Mouse (Mus musculus): ENCODE results near the gene Gm10639. TPM values are rescaled to one million over a fixed set of nuclear protein-coding genes. Genes with fewer than 3 reads are reported as not detected.
"Not testable (repeated sequence)": the region's sequence is repeated elsewhere in the genome, so short reads cannot be mapped to it uniquely, and the experiment has no call there.

Gm10639 gene
- polyA plus RNA-seq, 1 experiment from 2014 or later, result not detected

DNA sequence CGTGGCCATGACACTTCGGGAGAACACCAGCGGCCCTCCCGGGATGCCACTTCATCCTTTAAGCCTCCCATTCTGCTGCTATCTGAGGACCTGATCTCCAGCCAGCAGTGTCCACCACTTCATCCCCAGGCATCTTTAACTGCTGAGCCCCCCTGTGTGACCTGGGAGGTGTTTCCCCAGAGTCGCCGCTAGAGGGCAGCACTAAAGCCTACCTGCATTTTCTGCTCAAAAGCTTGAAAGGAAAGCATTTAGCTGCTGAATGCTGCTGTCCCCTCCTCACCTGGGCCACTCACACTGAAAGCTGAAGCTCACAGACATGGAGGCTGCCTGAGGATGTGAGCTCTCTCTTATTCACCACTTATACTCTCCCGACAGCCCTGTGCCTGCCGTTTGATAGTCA, 50.6 kb downstream of the Gm10639 start:
- H3K4me3 ChIP-seq (ENCODE audit: low read depth, low read length); H3K36me3 ChIP-seq (replicated peaks; ENCODE audit: insufficient read depth, low read length); H3K27me3 ChIP-seq (ENCODE audit: insufficient read depth, low read length); ATAC-seq; H3K4me1 ChIP-seq (ENCODE audit: insufficient read depth); H3K27ac ChIP-seq (ENCODE audit: low read depth); H3K9ac ChIP-seq (replicated peaks); H3K9me3 ChIP-seq (ENCODE audit: low read length); H3K4me2 ChIP-seq (ENCODE audit: low read depth, low read length): not testable (repeated sequence)
- TF ChIP-seq CTCF (IDR thresholded peaks at IDR 0.05; ENCODE audit: low read depth), result peak; percentile 82
- peak; percentile 58 for DNase-seq
- 17% methylated on average over 8 of the region's 8 CpGs for WGBS (ENCODE audit: insufficient replicate concordance)

DNA sequence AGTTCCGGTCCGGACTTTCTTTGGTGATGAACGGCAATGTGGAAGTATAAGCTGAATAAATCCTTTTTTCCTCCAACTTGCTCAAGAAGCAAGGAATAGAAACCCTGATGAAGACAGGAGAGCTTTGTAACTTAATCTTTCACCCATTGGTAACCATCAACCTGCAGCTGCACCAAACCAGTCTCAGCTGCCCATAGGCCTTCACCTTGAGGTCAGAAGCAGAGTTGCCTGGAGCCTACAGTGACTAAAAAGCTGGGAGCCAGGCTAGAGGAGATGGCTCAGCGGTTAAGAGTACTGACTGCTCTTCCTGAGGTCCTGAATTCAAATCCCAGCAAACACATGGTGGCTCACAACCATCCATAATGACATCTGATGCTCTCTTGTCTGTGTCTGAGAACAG, 52.8 kb downstream of the Gm10639 start:
- H3K27me3 ChIP-seq (ENCODE audit: insufficient read depth, low read length); H3K9me3 ChIP-seq (ENCODE audit: low read length); H3K4me2 ChIP-seq (ENCODE audit: low read depth, low read length); H3K4me1 ChIP-seq (ENCODE audit: insufficient read depth); H3K4me3 ChIP-seq (ENCODE audit: low read depth, low read length); ATAC-seq; DNase-seq; H3K9ac ChIP-seq (replicated peaks); H3K36me3 ChIP-seq (replicated peaks; ENCODE audit: insufficient read depth, low read length); H3K27ac ChIP-seq (ENCODE audit: low read depth): not testable (repeated sequence)
- 74% methylated on average over 4 of the region's 4 CpGs for WGBS (ENCODE audit: insufficient replicate concordance)

DNA sequence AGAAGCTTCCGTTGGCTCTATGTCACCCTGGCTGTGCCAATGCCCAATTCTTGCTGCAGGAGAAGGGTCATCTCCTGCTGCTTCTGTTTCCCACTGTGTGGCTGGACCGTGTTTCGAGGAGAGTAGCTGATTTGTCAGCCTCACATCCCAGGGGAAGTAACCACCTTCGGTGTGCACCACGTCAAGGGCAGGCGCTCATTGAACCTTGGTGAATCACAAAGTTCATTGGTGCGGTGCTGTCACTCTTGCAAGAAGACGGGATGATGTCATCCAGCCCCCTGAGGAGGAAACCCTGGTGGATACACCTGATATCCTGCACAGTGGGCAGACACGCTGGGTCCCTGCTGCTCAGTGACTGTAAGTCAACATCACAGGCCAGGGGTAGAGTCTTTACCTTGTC, 53.3 kb downstream of the Gm10639 start:
- 78% methylated on average over 9 of the region's 9 CpGs for WGBS (ENCODE audit: insufficient replicate concordance)
- not testable (repeated sequence) for ATAC-seq

DNA sequence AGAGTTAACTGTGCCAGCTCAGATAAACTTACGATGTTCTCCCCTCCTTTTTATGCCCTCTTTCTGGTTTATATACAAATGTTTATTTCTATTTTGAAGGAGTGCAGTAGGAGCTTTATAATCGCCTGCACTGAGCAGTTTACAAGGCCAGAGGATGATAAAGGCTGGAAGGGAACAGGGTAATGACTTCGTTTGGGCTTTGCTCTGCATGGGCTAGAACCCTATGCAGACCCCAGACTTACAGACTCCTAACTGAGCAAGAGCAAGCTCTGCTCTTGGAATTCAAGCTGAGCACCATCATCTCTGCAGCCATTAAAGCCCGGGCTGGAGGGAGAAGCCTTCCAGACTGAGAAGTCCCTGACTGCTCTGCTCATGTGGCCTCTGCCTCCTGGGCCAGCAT, 55.5 kb downstream of the Gm10639 start:
- not testable (repeated sequence) for H3K4me2 ChIP-seq (ENCODE audit: low read depth, low read length); H3K4me1 ChIP-seq (ENCODE audit: insufficient read depth); H3K4me3 ChIP-seq (ENCODE audit: low read depth, low read length); H3K36me3 ChIP-seq (replicated peaks; ENCODE audit: insufficient read depth, low read length); H3K27me3 ChIP-seq (ENCODE audit: insufficient read depth, low read length); DNase-seq; H3K27ac ChIP-seq (ENCODE audit: low read depth); ATAC-seq; H3K9ac ChIP-seq (replicated peaks); H3K9me3 ChIP-seq (ENCODE audit: low read length)
- 44% methylated on average over 4 of the region's 4 CpGs for WGBS (ENCODE audit: insufficient replicate concordance)

More for the DNA sequence above, 53.3 kb downstream of the Gm10639 start:
- H3K4me1 ChIP-seq (ENCODE audit: insufficient read depth); H3K36me3 ChIP-seq (replicated peaks; ENCODE audit: insufficient read depth, low read length); DNase-seq; H3K4me2 ChIP-seq (ENCODE audit: low read depth, low read length); H3K4me3 ChIP-seq (ENCODE audit: low read depth, low read length); H3K9me3 ChIP-seq (ENCODE audit: low read length); H3K27ac ChIP-seq (ENCODE audit: low read depth); H3K27me3 ChIP-seq (ENCODE audit: insufficient read depth, low read length); H3K9ac ChIP-seq (replicated peaks): not testable (repeated sequence)

DNA sequence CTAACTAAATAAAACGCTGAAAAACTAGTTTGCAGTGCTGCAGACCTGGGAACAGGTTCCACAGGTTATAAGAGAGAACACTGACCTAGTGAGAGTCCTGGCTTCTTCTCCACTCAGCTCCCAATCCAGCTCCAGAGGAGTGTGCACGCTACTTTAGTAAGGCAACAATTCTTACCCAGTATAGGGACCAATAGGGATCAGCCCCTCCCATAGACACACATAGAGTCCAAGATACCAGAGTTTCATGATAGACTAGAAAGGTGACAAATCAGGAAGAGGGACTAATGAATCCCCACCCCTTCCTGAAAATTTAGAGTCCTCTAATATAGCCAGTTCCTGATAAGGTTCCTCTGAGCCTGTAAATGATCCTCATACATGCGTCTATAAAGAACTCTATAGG, 57.3 kb downstream of the Gm10639 start:
- WGBS (ENCODE audit: insufficient replicate concordance), result 45% methylated on average over 3 of the region's 3 CpGs
- H3K4me2 ChIP-seq (ENCODE audit: low read depth, low read length), result no peak overlapping the region
- no peak for ATAC-seq

DNA sequence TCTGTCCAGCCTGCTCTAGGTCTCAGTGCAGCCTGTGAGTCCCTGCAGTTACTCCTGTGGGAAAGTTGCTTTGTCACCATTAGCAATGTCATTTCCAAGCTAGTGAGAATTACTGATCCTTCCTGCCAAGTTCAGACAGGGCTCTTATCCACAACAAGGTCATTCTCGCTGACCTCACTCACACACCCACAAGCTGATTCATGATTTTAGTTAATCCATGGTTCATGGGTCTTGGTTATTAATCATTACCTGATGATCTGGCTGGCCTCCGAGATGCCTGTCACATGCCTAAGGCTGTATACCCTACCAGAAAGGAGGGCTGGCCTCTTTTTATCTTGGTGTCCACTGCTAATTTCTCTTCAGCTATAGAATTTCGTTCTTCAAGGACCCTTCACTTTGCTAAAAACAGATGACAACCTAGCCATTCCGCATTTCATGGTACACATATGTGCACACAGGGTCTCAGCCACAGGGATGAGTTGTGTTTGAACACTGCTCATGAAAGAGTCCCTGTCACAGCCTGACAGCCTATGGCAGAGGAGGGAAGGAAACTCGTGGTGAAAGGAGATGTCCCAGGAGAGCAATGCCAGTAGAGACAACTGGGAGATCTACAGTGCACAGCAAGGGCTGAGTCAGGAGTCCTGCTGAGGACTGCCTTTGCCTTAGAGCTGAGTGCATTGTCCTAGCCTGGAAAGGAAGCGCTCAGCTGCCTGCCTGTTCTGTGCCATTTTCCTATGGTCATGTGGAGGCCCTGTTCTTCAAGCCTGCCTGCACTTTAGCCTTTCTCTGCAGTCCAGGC, 58.7 kb downstream of the Gm10639 start:
- H3K4me2 ChIP-seq (ENCODE audit: low read depth, low read length); H3K9ac ChIP-seq (replicated peaks); H3K9me3 ChIP-seq (ENCODE audit: low read length); H3K36me3 ChIP-seq (replicated peaks; ENCODE audit: insufficient read depth, low read length); H3K27me3 ChIP-seq (ENCODE audit: insufficient read depth, low read length); H3K4me3 ChIP-seq (ENCODE audit: low read depth, low read length); DNase-seq; H3K4me1 ChIP-seq (ENCODE audit: insufficient read depth); H3K27ac ChIP-seq (ENCODE audit: low read depth): not testable (repeated sequence)
- WGBS (ENCODE audit: insufficient replicate concordance), result 50% methylated on average over 6 of the region's 6 CpGs
- ATAC-seq, result peak; percentile 88

More for the DNA sequence above, 57.3 kb downstream of the Gm10639 start:
- no peak for TF ChIP-seq EP300 (IDR thresholded peaks at IDR 0.05; ENCODE audit: low read depth)
- no peak for TF ChIP-seq CTCF (IDR thresholded peaks at IDR 0.05; ENCODE audit: low read depth)
- H3K27me3 ChIP-seq (ENCODE audit: insufficient read depth, low read length), result no peaks in the 10 kb centered on the region
- H3K9ac ChIP-seq (replicated peaks), result no peak overlapping the region
- DNase-seq, result no peak
- no peaks in the 10 kb centered on the region for H3K36me3 ChIP-seq (replicated peaks; ENCODE audit: insufficient read depth, low read length)
- H3K27ac ChIP-seq (ENCODE audit: low read depth), result no peak overlapping the region
- H3K4me1 ChIP-seq (ENCODE audit: insufficient read depth), result no peaks in the 10 kb centered on the region
- H3K9me3 ChIP-seq (ENCODE audit: low read length), result no peaks in the 10 kb centered on the region
- H3K4me3 ChIP-seq (ENCODE audit: low read depth, low read length), result no peak overlapping the region

DNA sequence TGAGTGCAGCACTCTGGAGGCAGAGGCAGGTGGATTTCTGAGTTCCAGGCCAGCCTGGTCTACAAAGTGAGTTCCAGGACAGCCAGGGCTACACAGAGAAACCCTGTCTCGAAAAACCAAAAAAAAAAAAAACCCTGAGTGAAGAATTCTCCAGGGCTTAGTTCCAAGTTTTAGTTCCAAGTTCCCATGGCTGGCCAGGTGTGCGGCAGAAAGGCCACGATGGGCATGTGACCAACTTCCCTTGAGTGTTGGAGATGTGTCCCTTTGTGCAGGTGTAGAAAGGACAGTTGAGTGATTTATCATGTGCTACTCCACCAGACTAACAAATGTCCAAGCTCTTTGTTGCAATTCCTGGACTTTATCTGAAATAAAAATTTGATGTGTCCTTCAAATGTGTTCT, 59.4 kb downstream of the Gm10639 start:
- DNase-seq; H3K4me2 ChIP-seq (ENCODE audit: low read depth, low read length); H3K4me1 ChIP-seq (ENCODE audit: insufficient read depth); H3K36me3 ChIP-seq (replicated peaks; ENCODE audit: insufficient read depth, low read length); H3K27ac ChIP-seq (ENCODE audit: low read depth); ATAC-seq; H3K4me3 ChIP-seq (ENCODE audit: low read depth, low read length); H3K27me3 ChIP-seq (ENCODE audit: insufficient read depth, low read length); H3K9me3 ChIP-seq (ENCODE audit: low read length); H3K9ac ChIP-seq (replicated peaks): not testable (repeated sequence)
- WGBS (ENCODE audit: insufficient replicate concordance), result 79% methylated on average over 3 of the region's 3 CpGs

DNA sequence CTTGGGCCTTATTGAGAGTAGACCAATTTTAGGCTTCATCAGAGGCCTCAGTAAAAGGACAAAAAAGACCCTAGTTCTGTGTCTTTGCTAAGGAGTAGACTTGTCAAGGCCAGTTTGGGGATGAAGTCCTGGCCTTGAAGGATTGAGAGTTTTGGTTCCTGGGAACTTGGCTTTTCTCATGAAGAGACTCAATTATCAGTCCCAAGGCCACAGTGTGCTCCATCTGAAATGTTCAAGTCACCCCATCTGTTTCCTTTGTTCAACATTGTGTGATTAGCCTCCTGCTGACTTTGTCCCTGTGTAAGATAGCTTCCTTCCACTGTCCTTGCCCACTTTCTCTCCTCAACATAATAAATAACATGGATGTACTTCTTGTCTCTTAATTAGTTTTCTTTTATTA, 60.3 kb downstream of the Gm10639 start:
- not testable (repeated sequence) for ATAC-seq; DNase-seq; H3K4me2 ChIP-seq (ENCODE audit: low read depth, low read length); H3K27me3 ChIP-seq (ENCODE audit: insufficient read depth, low read length); H3K27ac ChIP-seq (ENCODE audit: low read depth); H3K9ac ChIP-seq (replicated peaks); H3K4me1 ChIP-seq (ENCODE audit: insufficient read depth); H3K36me3 ChIP-seq (replicated peaks; ENCODE audit: insufficient read depth, low read length); H3K9me3 ChIP-seq (ENCODE audit: low read length); H3K4me3 ChIP-seq (ENCODE audit: low read depth, low read length)

Data from liver, postnatal 0 days (tissue).